Mouse (Mus musculus) spleen, adult 12 weeks (tissue): Measurements from ENCODE around the gene Vmn2r100.

ENCODE experiments used
- DNase-seq: peaks from one replicate; pipeline ENCODE4 v3.0.0; 2022; ENCODE audit warnings: low spot score

The Vmn2r100 gene

DNA sequence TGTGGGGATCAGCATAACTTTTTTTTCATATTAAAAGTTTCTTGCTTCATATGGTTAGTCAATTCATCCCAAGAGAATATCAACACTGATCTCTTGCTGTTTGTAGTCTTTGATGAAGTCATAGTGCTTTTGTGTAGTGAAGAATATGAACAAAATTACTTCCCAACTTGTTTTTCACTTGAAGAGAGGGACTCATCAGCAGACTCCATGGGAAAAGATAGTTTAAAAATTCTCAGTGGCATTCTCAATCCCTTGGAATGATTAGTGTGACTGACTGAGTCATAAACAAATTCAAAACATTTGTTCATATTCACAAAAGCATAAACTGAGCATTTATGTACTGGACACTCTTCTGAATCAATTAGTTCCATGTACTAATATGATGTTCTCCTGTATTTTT is at the start of gene Vmn2r100:
Gene Vmn2r100 (plus strand): TSS at position 301 of the 400 bp plus-strand sequence.
- DNase-seq = no peak

DNA sequence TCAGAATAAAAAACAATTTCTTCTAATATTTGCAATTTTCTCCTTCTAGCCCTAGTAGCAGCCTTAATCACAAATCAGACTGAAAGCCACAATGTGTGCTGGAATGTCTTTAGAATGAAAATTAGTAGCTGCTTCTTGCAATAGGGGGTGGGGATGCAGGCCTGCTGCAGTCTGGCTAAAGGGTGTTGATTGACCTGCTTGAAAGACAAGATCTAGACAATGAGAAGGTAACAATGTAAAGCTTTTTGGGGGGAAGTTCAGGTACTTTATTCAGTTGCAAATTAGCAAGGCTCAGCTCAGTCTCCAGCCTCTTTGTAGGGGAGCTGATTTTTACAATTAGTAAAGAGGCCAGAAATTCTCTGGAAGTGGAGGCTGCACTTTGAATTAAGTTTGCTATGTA is 21.7 kb upstream of the Vmn2r100 start:
- DNase-seq = no peak

DNA sequence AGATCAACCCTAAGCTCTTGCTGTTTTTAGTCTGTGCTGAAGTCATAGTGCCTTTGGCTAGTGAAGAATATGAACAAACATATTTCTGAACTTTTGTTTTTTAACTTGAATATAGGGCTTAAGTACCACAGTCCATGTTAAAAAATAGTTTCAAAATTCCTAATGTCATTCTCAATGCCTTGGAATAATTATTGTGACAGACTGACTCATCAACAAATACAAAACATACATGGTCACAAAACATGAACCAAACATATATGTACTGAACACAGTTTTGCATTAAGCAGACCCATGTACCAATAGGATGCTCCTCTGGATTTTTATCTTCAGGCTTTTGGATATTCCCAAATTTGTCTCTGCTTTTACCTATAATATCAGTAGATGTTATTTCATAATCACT is 72.4 kb downstream of the Vmn2r100 start, which contains the start of gene Vmn2r101:
Gene Vmn2r101 (plus strand): TSS at position 301 of the 400 bp plus-strand sequence.
- no peak for DNase-seq
